Mouse (Mus musculus) heart, postnatal 25 days (tissue): ENCODE measurements at regions not wholly inside any gene's neighbourhood (a gene's known extent, or its start where the extent isn't known, plus 50 kb on each side); places are given as distances from the start of the nearest gene placed in this dataset.
A peak's percentile ranks its signal among the peaks of the same experiment; 100 is the strongest.

Experiments
- DNase-seq: peaks from one replicate; pipeline ENCODE4 v3.0.0; 2022; ENCODE audit warnings: low spot score
- intact Hi-C: fragments of 180-260 bp; cut with DNase I; formaldehyde crosslinking; loops from one replicate; pipeline ENCODE4 v1.15.1; 2025

DNA sequence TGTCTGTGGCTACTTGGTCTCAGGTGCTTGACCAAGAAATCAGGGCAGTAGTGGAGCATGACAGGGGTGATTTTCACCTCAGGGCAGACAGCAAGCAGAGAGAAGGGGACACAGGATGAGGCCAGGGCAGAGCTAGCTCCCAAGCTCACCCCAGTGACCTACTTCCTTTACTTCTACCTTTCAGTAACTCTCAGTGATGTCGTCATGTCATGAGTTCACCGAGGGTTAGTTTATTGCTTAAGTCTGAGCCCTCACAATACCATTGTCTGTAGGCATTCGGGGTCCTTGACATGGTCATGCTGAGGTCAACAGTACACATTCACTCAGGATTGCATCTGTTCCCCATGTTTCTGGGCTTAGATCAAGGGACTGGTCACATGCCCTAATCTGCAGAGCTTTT lies 108.5 kb downstream of the Cxcl12 start:
- DNase-seq, result no peak
- intact Hi-C loops, result no loop called here

GRCm38 (mm10) chr6:117279297-117279696 lies 111.0 kb downstream of the Cxcl12 start:
- DNase-seq, result peak; percentile 23
- intact Hi-C loops, result no loop called here

DNA sequence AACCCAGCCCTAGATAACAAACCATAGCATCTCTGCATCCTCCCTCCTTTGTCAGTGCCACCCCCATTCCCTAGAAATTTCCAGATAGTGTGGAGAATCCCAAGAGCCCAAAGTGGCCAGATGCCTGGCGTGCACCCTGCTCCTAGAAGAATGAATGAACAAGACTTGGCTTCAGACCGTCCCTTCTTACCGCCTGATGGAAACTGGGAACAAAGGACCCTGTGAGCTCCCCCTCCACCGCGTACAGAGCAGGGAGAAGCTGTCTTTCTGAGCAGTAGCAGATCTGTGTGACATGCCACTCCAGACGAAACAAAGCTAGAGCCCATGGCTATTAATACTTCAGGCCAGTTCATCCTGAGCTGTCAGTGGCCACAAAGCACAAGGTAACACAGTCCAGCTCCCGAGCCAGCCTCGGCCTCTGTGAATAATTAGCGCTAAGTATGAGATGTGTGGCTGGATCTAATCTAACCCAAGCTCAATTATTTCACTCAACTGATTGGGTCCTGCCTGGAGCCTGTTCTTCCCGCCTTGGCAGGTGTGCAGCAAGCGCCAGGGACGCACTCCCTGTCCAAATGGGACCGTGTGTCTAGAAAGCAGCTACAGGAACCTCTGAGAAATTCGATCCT lies 111.6 kb downstream of the Cxcl12 start:
- no peak for DNase-seq
- intact Hi-C loops, result no loop called here

DNA sequence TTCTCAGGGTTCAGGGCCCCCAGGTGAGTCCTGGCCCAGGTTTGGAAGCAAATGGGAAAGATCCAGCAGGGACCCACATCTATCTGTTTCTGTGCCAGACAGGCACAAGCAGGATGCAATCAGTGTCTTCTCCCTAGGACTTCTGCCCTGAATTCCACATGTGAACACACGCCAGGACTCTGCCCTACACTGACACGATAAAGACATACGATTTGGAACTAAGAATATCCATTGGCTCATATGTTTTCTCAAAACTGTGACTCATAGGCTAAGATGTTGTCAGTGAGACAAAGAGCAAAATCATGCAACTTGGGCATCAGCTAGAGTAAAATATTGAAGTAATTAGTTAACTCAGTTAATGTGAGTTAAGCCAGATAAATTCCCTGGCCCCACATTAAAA lies 112.6 kb downstream of the Cxcl12 start:
- intact Hi-C loops, result no loop called here

GRCm38 (mm10) chr6:117283616-117284015 lies 115.3 kb downstream of the Cxcl12 start:
- intact Hi-C loops, result no loop called here
- no peak for DNase-seq

More for the DNA sequence above, 112.6 kb downstream of the Cxcl12 start:
- no peak for DNase-seq

- no peak for DNase-seq
- intact Hi-C loops, result no loop called here
These were observed 116.2 kb downstream of the Cxcl12 start for GRCm38 (mm10) chr6:117284376-117285106.

DNA sequence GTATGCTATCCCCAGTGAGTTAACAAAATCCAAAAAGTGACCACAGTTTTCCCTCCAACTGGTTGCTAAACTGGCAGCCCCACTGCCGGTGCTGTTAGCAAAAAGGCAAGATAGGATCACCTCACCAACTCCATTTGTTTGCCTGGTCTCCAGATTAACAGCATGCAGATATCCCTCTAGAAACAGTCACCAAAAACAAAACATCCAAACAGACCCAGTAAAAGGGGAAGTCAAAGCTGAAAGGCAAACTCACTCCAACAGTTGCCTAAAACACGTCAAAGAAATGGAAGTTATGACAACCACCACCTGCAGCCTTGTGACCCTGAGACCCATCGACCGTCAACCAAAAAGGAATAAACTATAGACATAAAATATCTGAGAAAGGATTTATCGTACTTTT lies 119.1 kb downstream of the Cxcl12 start:
- intact Hi-C loops, result no loop called here
- DNase-seq, result no peak

- no peak for DNase-seq
- intact Hi-C loops, result no loop called here
These were observed 125.6 kb downstream of the Cxcl12 start for GRCm38 (mm10) chr6:117293780-117294465.

GRCm38 (mm10) chr6:117297918-117298317 lies 129.6 kb downstream of the Cxcl12 start:
- DNase-seq, result no peak
- intact Hi-C loops, result no loop called here

DNA sequence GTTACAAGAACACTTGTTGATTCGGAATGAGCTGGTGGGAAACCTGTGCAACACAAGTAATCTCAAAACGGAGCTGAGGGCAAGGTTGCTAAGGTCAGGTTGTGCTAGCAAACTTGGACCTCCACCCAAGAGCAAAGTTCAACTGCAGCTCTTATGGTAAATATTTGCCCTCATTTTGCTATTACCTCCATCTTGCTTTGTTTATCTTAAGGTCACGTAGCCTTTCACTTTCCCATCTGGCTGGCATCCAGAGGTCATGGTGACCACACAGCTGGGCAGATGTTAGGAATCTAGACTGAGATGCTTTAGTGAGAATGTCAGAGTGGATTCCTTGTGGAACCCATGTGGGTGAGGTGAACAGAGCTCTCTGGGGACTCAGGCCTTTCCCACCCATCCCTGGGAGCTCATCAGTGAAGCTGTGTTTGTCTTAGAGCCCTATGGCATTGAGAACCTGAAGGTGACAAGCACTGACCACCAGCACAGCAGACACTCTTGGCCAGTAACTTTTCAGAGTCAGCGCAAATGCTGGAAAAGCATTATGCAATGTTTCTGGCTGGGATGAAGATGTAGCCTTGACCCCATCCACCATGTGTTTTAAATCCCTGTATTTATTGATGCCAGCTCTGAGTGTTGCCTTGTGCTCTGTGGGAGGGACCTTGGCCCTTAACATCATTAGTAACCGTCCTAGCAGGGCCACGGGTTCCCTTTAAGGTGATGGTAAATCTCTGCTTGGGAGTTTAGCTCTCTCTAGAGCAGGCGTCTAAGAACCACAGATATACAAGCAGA lies 131.4 kb downstream of the Cxcl12 start:
- intact Hi-C loops, result no loop called here
- no peak for DNase-seq

DNA sequence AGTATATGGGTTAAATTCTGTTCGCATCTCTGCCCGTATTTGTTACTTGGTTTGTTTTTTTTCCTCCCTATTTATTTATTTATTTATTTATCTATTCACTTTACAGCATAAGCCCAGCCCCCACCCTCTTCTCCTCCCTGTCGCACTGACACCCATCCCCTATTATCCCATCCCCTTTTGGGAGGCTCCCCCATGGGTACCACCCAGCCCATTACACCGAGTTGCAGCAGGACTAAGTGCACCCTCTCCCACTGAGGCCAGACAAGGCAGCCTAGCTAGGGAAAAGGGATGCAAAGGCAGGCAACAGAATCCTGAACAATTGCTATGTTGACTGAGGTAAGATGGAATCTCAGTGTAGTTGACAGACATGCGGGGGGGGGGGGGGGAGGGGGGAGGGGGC lies 135.0 kb downstream of the Cxcl12 start:
- intact Hi-C loops, result no loop called here
- DNase-seq, result no peak

GRCm38 (mm10) chr6:117305736-117306250 lies 137.5 kb downstream of the Cxcl12 start:
- intact Hi-C loops, result no loop called here
- no peak for DNase-seq

DNA sequence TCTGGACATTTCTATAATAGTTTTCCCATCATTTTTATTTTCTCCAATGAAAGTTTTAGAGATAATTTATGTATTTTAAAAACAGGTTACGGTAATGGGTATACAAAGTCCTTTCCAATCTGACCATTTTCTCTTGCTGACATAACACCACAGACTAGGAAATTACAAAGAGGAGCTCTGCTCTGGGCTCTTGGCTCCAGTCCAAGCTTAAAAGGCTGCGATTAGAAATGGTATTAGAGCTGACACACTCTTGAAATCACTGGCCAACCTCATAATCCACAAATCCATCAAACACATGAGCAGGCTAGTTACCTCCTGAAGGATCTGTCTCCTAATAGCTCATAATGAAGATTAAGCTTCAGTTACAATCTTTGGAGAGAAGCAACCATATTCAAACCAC lies 140.3 kb downstream of the Cxcl12 start:
- intact Hi-C loops, result no loop called here
- no peak for DNase-seq

GRCm38 (mm10) chr6:117312891-117313781 lies 144.8 kb downstream of the Cxcl12 start:
- intact Hi-C loops, result no loop called here
- DNase-seq, result no peak

GRCm38 (mm10) chr6:117313944-117314566 lies 145.7 kb downstream of the Cxcl12 start:
- DNase-seq, result no peak
- intact Hi-C loops, result no loop called here

DNA sequence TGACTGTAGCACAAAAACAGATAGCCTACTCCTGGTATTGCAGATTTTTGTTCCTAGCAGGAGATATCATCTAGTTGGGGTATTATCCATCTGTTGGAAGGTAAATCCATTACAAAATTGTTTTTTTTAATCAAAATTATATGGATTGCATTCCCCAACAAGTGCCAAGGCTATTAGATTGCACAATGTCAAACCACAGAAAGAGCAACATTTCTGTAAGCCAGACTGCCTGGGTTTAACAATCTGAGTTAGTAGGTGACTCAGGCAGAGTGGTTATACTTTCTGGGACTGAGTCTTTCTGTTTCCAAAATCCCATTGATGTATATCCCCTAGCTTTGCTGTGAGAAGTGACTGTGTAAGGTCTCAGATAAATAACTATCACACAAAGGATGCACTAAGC lies 155.0 kb downstream of the Cxcl12 start:
- intact Hi-C loops, result no loop called here
- no peak for DNase-seq

DNA sequence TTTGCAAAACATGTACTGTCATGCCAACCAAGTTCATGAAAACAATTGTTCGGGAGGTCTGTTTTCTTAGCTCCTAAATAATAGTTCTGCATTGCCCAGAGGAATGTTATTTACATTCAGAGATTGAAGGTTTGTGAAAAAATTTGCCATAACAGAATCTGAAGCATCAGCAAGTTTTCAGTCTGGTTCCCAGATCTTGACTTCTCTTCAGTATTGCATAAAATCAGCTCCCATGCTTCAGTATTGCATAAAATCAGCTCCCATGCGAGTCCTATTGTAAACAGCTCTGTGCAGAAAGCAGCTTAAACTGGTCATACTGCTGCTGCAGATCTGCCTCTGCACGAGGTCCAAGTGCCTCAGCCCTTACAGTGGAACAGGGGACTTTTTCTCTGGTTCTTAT lies 155.5 kb downstream of the Cxcl12 start:
- no peak for DNase-seq
- intact Hi-C loops, result no loop called here

GRCm38 (mm10) chr6:117326835-117327775 lies 158.8 kb downstream of the Cxcl12 start:
- intact Hi-C loops, result no loop called here
- no peak for DNase-seq
